Mouse (Mus musculus) urinary bladder, postnatal 10 days (tissue): ENCODE data around the gene Slc25a31.
A peak's percentile ranks its signal among the peaks of the same experiment; 100 is the strongest.

Experiments
- DNase-seq: peaks from one replicate; pipeline ENCODE4 v3.0.0; 2022; ENCODE audit warnings: low spot score

The Slc25a31 gene

DNA sequence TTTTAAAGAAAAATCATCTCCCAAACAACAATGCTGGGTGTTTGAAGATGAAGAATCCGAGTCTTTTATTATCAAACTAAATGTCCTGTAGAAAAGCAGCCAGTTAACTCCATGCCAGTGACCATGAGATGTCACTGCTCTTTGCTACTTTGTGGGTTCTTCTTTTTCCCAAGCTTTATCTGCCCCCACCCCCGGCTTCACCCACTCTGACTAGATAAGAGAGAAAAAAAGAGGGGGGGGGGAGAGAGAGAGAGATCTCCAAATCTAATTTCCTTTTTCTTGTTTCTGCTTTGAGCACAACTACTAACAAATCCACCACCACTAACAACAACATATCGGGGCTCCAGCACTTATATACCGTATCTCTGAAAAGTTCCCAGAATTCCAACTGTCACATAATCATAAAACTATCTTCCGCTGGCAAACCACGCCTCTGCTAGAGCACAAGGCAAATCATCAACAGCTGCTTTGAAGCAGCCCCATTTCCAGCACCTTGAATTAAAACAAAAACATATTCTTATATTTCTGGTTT lies 29.8 kb downstream of the Slc25a31 start:
- DNase-seq = no peak

- DNase-seq = no peak
Observed at GRCm38 (mm10) chr3:40744024-40744835, 35.6 kb downstream of the Slc25a31 start, which contains the start of gene Hspa4l. Gene Hspa4l, plus strand, starts transcription at chr3:40744495.

DNA sequence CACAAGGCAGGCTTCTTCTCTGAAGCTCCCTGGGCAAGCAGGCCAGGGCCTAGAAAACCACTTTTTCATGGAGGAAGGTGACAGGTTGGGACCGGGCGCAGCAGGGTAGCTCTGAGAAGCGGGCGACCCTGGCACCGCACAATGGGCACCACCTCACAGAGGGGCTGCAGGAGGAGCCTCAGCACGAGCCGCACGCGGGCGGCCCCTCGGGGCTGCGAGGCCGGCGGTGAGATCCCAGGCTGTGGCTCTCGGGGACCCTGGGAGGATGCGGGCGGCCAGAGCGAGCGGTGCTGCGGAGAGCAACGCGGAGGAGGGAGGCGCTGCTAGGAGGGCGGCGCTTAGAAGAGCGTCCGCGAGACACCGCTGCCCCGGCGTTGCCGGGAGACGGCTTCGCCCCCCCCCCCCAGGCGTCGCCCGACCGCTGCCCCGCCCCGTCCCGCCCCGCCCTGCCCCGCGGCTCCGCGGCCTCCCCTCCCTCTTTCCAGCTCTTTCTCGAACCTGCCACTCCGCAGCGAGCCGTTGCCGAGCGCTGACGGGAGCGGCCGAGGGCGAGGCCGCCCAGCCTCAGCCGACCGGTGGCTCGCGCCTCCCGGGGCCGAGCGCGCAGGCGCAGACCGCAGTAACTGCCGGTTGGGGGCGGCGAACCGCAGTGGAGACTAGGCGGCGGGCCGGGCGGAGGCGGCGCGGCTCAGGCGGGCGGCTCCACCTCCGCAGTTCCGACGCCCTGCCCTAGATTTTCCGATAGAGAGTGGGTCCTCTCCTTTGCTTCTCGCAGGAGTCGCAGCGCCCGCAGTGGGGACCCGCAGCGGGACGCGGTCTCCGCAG lies 36.4 kb downstream of the Slc25a31 start:
- peak; percentile 54 for DNase-seq

DNA sequence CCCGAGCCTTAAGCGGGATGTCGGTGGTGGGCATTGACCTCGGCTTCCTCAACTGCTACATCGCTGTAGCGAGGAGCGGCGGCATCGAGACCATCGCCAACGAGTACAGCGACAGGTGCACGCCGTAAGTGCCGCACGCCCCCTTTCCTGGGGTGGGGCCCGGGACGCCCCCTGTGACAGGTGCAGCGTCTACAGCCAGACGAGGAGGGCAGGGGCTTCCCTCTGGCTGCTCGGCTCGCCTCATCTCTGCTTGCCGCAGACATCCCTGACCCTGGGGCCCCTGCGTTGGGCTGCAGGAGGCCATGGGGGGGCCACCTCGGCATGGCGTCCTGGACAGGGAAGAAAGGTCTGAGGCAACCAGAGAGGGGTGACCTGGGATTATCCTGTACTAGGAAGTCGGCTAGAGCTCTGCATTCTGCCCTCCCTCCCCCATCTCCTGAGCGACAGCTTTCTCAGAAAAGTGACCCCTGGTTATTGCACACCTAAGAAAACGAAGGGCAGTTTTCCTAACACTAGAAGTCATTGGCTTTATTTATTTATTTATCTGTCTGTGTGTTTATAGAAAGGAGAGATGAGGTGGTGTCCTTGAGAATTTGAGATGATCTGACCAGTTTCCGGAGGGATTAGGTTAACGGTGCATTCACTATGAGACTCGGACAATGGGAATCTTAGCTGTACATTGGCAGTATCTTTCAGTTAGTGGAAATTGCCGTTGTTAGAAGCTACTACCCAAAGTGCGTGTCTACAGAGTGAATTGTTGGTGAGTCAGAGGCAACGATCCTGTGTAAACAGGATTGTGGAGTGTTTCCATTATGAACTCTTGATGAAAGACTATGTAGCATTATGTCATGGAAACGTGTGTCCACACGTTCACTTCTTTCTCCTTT lies 37.2 kb downstream of the Slc25a31 start:
- DNase-seq = no peak

- no peak for DNase-seq
Observed at GRCm38 (mm10) chr3:40760746-40761145, 52.1 kb downstream of the Slc25a31 start.

DNA sequence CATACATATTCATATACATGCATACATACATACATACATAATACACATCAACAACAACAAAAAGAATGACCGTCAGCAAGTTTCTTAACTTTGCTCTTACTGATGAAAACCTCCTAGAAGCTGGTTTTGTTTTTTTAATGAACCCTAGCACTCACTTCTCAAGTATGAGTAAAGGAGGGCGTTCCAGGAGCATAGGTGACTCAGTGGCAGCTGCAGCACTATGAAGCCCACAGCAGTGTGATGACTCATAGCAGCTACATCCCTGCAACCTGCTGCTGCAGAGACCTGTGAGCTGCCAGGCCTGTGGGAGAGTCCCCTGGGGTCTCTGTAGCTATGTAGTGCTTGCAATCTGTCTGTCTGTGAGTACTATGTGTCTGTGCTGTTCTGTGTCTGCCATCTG lies 52.7 kb downstream of the Slc25a31 start:
- DNase-seq = no peak
